In the genomic region with DNA sequence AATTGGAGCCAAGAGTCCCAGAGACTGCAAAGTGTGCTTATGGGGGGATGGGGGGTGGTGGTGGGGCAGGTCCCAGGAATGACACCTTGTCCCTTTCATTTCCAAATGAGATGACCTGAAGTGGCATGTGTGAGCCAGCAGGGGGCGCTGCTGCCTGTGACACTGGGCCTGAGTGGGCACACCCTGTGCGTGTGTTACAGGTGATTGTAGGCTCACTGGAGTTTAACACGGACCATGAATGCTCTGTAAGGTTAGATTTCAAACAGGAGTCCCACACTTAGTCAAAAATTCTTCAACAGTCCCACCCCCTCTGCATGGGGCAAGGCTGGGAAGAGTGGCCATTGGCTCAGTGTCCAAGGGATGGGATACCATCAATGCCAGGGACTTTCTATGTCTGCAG, we compare ENCODE assay signal across 9 mouse cellular contexts. TPM values are rescaled to one million over a fixed set of nuclear protein-coding genes. Genes with fewer than 3 reads are reported as not detected.
DNase-seq lines count a peak whose midpoint lies in the region; ATAC-seq and TF ChIP-seq lines count a peak whose summit lies in the region.
"Had no signal": no experiment of that assay in that cellular context is flagged by ENCODE, and none has a peak within 500 bp of the region (broad histone marks: within the 10 kb centered on the region; RNA-seq: fewer than 3 reads in every experiment).

No protein-coding gene starts in this region.

- H3K9me3 ChIP-seq in hindbrain, postnatal 0 days (ENCODE audit: low read length): no peaks in the 10 kb centered on the region
- H3K9me3 ChIP-seq in hindbrain, embryonic 16.5 days (ENCODE audit: control insufficient read depth, low read length): no peaks in the 10 kb centered on the region
- H3K9me3 ChIP-seq in embryonic facial prominence, embryonic 14.5 days (ENCODE audit: control insufficient read depth, low read length): no peaks in the 10 kb centered on the region
- H3K9me3 ChIP-seq in lung, postnatal 0 days (ENCODE audit: low read length): no peaks in the 10 kb centered on the region
- no peaks in the 10 kb centered on the region for H3K9me3 ChIP-seq in stomach, postnatal 0 days (ENCODE audit: control insufficient read depth, low read length)
- no peaks in the 10 kb centered on the region for H3K9me3 ChIP-seq in forebrain, embryonic 16.5 days (ENCODE audit: control insufficient read depth, low read length)
- H3K9me3 ChIP-seq: embryonic facial prominence, embryonic 15.5 days had no signal

- H3K4me2 ChIP-seq in hindbrain, postnatal 0 days (ENCODE audit: low read depth, low read length): no peak overlapping the region
- no peak overlapping the region for H3K4me2 ChIP-seq in hindbrain, embryonic 16.5 days (ENCODE audit: low read length)
- no peak overlapping the region for H3K4me2 ChIP-seq in embryonic facial prominence, embryonic 14.5 days (ENCODE audit: low read depth, low read length)
- H3K4me2 ChIP-seq in lung, postnatal 0 days (replicated peaks; ENCODE audit: low read depth, low read length): no peak overlapping the region
- no peak overlapping the region for H3K4me2 ChIP-seq in stomach, postnatal 0 days (replicated peaks; ENCODE audit: low read depth)
- no peak overlapping the region for H3K4me2 ChIP-seq in forebrain, embryonic 16.5 days (ENCODE audit: low read length)
- H3K4me2 ChIP-seq: embryonic facial prominence, embryonic 15.5 days had no signal

- no peak for ATAC-seq in hindbrain, postnatal 0 days
- ATAC-seq in hindbrain, embryonic 16.5 days: no peak
- no peak for ATAC-seq in embryonic facial prominence, embryonic 14.5 days (ENCODE audit: low read depth)
- no peak for ATAC-seq in lung, postnatal 0 days
- ATAC-seq in stomach, postnatal 0 days (ENCODE audit: low FRiP score, low TSS enrichment): no peak
- no peak for ATAC-seq in forebrain, embryonic 16.5 days

- no peak overlapping the region for H3K27ac ChIP-seq in hindbrain, postnatal 0 days
- H3K27ac ChIP-seq in hindbrain, embryonic 16.5 days (ENCODE audit: low read depth, low read length): no peak overlapping the region
- no peak overlapping the region for H3K27ac ChIP-seq in embryonic facial prominence, embryonic 14.5 days (replicated peaks; ENCODE audit: low read depth, low read length)
- H3K27ac ChIP-seq in lung, postnatal 0 days (ENCODE audit: low read length): no peak overlapping the region
- H3K27ac ChIP-seq in stomach, postnatal 0 days (replicated peaks): no peak overlapping the region
- H3K27ac ChIP-seq in forebrain, embryonic 16.5 days (ENCODE audit: low read length): no peak overlapping the region
- H3K27ac ChIP-seq: embryonic facial prominence, embryonic 15.5 days had no signal

- DNase-seq in hindbrain, postnatal 0 days (ENCODE audit: low spot score): peak; percentile 38
- DNase-seq in CD4-positive, CD25-positive, alpha-beta regulatory T cell, adult 2 months (ENCODE audit: low read depth, low spot score): peak; percentile 81
- DNase-seq in adrenal gland, postnatal 14 days: peak; percentile 84
- peak; percentile 35 for DNase-seq in embryonic facial prominence, embryonic 14.5 days (ENCODE audit: low spot score)
- peak; percentile 80 for DNase-seq in lung, postnatal 0 days (ENCODE audit: low spot score)
- DNase-seq in stomach, postnatal 0 days (ENCODE audit: low spot score): peak; percentile 76

- no peaks in the 10 kb centered on the region for H3K36me3 ChIP-seq in hindbrain, postnatal 0 days (ENCODE audit: insufficient read depth, low read length)
- no peaks in the 10 kb centered on the region for H3K36me3 ChIP-seq in hindbrain, embryonic 16.5 days (ENCODE audit: control insufficient read depth, insufficient read depth, low read length)
- H3K36me3 ChIP-seq in embryonic facial prominence, embryonic 14.5 days (ENCODE audit: control insufficient read depth, insufficient read depth, low read length): no peaks in the 10 kb centered on the region
- H3K36me3 ChIP-seq in lung, postnatal 0 days (ENCODE audit: insufficient read depth, low read length): no peaks in the 10 kb centered on the region
- no peaks in the 10 kb centered on the region for H3K36me3 ChIP-seq in stomach, postnatal 0 days (ENCODE audit: control insufficient read depth, insufficient read depth, low read length)
- no peaks in the 10 kb centered on the region for H3K36me3 ChIP-seq in forebrain, embryonic 16.5 days (ENCODE audit: control insufficient read depth, insufficient read depth)
- H3K36me3 ChIP-seq: embryonic facial prominence, embryonic 15.5 days had no signal

- H3K4me1 ChIP-seq in hindbrain, postnatal 0 days (ENCODE audit: insufficient read depth, low read length): peaks cover 12% of the 10 kb centered on the region; the same call in 1 of the 2 replicates
- peaks cover 20% of the 10 kb centered on the region for H3K4me1 ChIP-seq in hindbrain, embryonic 16.5 days (ENCODE audit: control insufficient read depth, insufficient read depth, low read depth, low read length)
- peaks cover 32% of the 10 kb centered on the region for H3K4me1 ChIP-seq in embryonic facial prominence, embryonic 14.5 days (ENCODE audit: control insufficient read depth, insufficient read depth, low read length)
- peaks cover 22% of the 10 kb centered on the region; the same call in 1 of the 2 replicates for H3K4me1 ChIP-seq in lung, postnatal 0 days (ENCODE audit: insufficient read depth, low read depth, low read length)
- peaks cover 12% of the 10 kb centered on the region for H3K4me1 ChIP-seq in stomach, postnatal 0 days (replicated peaks; ENCODE audit: control insufficient read depth, insufficient read depth)
- H3K4me1 ChIP-seq in forebrain, embryonic 16.5 days (replicated peaks; ENCODE audit: control insufficient read depth, insufficient read depth, low read length): peaks cover 15% of the 10 kb centered on the region

- no peaks in the 10 kb centered on the region for H3K27me3 ChIP-seq in hindbrain, postnatal 0 days (ENCODE audit: insufficient read depth, low read length)
- no peaks in the 10 kb centered on the region for H3K27me3 ChIP-seq in hindbrain, embryonic 16.5 days (replicated peaks; ENCODE audit: control insufficient read depth, insufficient read depth, low read length)
- H3K27me3 ChIP-seq in embryonic facial prominence, embryonic 14.5 days (replicated peaks; ENCODE audit: control insufficient read depth, insufficient read depth, low read length): no peaks in the 10 kb centered on the region
- H3K27me3 ChIP-seq in lung, postnatal 0 days (replicated peaks; ENCODE audit: insufficient read depth, low read length): no peaks in the 10 kb centered on the region
- no peaks in the 10 kb centered on the region for H3K27me3 ChIP-seq in stomach, postnatal 0 days (ENCODE audit: control insufficient read depth, insufficient read depth, low read length)
- H3K27me3 ChIP-seq in forebrain, embryonic 16.5 days (replicated peaks; ENCODE audit: control insufficient read depth, insufficient read depth, low read length): no peaks in the 10 kb centered on the region
- H3K27me3 ChIP-seq: embryonic facial prominence, embryonic 15.5 days had no signal

- 6% methylated on average over 3 of the region's 3 CpGs for WGBS in hindbrain, postnatal 0 days
- 28% methylated on average over 3 of the region's 3 CpGs for WGBS in hindbrain, embryonic 16.5 days
- WGBS in embryonic facial prominence, embryonic 14.5 days: 11% methylated on average over 3 of the region's 3 CpGs
- 16% methylated on average over 3 of the region's 3 CpGs for WGBS in lung, postnatal 0 days
- WGBS in stomach, postnatal 0 days: 9% methylated on average over 3 of the region's 3 CpGs
- WGBS in forebrain, embryonic 16.5 days: 5% methylated on average over 3 of the region's 3 CpGs

- H3K9ac ChIP-seq in hindbrain, postnatal 0 days (replicated peaks; ENCODE audit: low read length): no peak overlapping the region
- H3K9ac ChIP-seq in hindbrain, embryonic 16.5 days (ENCODE audit: low read depth, low read length): no peak overlapping the region
- no peak overlapping the region for H3K9ac ChIP-seq in embryonic facial prominence, embryonic 14.5 days (ENCODE audit: low read depth, low read length)
- no peak overlapping the region for H3K9ac ChIP-seq in lung, postnatal 0 days (replicated peaks; ENCODE audit: low read depth)
- no peak overlapping the region for H3K9ac ChIP-seq in stomach, postnatal 0 days (ENCODE audit: low read length)
- H3K9ac ChIP-seq in forebrain, embryonic 16.5 days (replicated peaks; ENCODE audit: low read depth, low read length): no peak overlapping the region
- H3K9ac ChIP-seq: embryonic facial prominence, embryonic 15.5 days had no signal

- no peak overlapping the region for H3K4me3 ChIP-seq in hindbrain, postnatal 0 days (ENCODE audit: low read length)
- no peak overlapping the region for H3K4me3 ChIP-seq in hindbrain, embryonic 16.5 days (ENCODE audit: low read length)
- no peak overlapping the region for H3K4me3 ChIP-seq in embryonic facial prominence, embryonic 14.5 days (ENCODE audit: low read depth, low read length)
- no peak overlapping the region for H3K4me3 ChIP-seq in lung, postnatal 0 days (ENCODE audit: low read depth, low read length)
- H3K4me3 ChIP-seq in stomach, postnatal 0 days (ENCODE audit: low read depth, low read length): no peak overlapping the region
- no peak overlapping the region for H3K4me3 ChIP-seq in forebrain, embryonic 16.5 days (replicated peaks; ENCODE audit: low read length)
- H3K4me3 ChIP-seq: embryonic facial prominence, embryonic 15.5 days had no signal

- peak; percentile 88 for TF ChIP-seq CTCF in hindbrain, postnatal 0 days (IDR thresholded peaks at IDR 0.05; ENCODE audit: low read depth)
- TF ChIP-seq CTCF in lung, postnatal 0 days (IDR thresholded peaks at IDR 0.05): peak; percentile 99
- peak; percentile 95 for TF ChIP-seq CTCF in stomach, postnatal 0 days (IDR thresholded peaks at IDR 0.05; ENCODE audit: low read depth)

- TF ChIP-seq EP300 in lung, postnatal 0 days (IDR thresholded peaks at IDR 0.05): no peak
- TF ChIP-seq EP300 in stomach, postnatal 0 days (optimal IDR thresholded peaks at IDR 0.05): no peak

RNA-seq across cellular contexts. Expression of gene Arhgap23, which starts 16.7 kb away (rescaled TPM):
- total RNA-seq in hindbrain, postnatal 0 days (2014; rRNA removed): 75.2 and 86.8 TPM in 2 replicates
- 7.3 and 7.7 TPM in 2 replicates for polyA plus RNA-seq in hindbrain, postnatal 0 days (2015; fragmentation: Nextera tagmentation; extraction: Ambion mirVana)
- polyA plus RNA-seq in hindbrain, embryonic 16.5 days (2015; fragmentation: Nextera tagmentation; extraction: Ambion mirVana): 8.5 and 9.4 TPM in 2 replicates
- total RNA-seq in adrenal gland, postnatal 14 days (2021): 31.4 and 32.8 TPM in 2 replicates
- polyA plus RNA-seq in embryonic facial prominence, embryonic 14.5 days (2014; fragmentation: Nextera tagmentation; extraction: Ambion mirVana): 8.9 and 9.5 TPM in 2 replicates
- polyA plus RNA-seq in lung, postnatal 0 days (2015; fragmentation: Nextera tagmentation; extraction: Ambion mirVana): 7.0 and 8.4 TPM in 2 replicates
- 4.3 and 4.6 TPM in 2 replicates for polyA plus RNA-seq in stomach, postnatal 0 days (2015; fragmentation: Nextera tagmentation; extraction: Ambion mirVana)
- 6.9 and 7.5 TPM in 2 replicates for polyA plus RNA-seq in forebrain, embryonic 16.5 days (2015; fragmentation: Nextera tagmentation; extraction: Ambion mirVana)
